Mouse (Mus musculus) induced T-regulatory cell, adult 2 months (primary cell): ENCODE measurements at regions not wholly inside any gene's neighbourhood (a gene's known extent, or its start where the extent isn't known, plus 50 kb on each side); places are given as distances from the start of the nearest gene placed in this dataset.
A peak's percentile ranks its signal among the peaks of the same experiment; 100 is the strongest.
"Not testable (repeated sequence)": the region's sequence is repeated elsewhere in the genome, so short reads cannot be mapped to it uniquely, and the experiment has no call there.

ENCODE experiments used
- DNase-seq: peaks from one replicate; pipeline ENCODE4 v3.0.0-alpha.2; 2012; ENCODE audit warnings: low read depth

DNA sequence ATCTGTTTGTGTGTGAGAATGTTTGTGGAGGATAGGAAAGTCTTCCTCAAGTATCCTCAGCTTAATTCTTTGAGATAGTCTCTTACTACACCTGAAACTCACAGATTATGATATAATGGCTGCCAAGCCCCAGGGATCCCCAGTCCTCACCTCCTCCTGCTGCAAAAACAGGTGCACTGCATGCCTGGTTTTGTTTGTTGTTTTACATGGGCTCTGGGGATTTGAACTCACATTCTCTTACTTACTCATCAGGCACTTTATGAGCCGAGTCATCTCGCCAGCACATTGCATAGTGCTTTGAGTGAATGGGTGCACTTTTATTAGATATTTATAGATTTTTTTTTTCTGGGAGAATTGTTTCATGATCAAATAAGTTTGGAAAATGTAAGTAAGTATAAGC is 56.3 kb downstream of the Mterf1b start:
- no peak for DNase-seq

DNA sequence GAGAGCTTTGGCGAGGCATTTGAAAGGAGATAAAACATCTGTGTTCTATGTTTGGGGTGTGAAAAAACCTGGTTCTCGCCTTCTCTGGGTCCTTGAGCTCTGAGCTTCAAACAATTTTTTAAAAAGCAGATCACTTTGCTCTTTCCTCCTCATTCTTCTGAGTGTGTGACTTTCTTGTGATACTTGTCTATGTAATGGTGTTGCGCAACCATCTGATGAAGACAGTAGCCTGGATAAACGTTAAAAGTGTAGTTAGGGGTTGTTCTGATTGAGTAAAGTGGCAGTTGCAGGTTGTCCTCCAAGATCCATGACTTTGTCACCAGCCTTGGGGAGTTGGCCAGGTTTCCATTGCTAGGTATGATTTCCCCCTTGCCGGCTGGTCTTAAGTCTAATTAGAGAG is 62.1 kb downstream of the Mterf1b start:
- not testable (repeated sequence) for DNase-seq

DNA sequence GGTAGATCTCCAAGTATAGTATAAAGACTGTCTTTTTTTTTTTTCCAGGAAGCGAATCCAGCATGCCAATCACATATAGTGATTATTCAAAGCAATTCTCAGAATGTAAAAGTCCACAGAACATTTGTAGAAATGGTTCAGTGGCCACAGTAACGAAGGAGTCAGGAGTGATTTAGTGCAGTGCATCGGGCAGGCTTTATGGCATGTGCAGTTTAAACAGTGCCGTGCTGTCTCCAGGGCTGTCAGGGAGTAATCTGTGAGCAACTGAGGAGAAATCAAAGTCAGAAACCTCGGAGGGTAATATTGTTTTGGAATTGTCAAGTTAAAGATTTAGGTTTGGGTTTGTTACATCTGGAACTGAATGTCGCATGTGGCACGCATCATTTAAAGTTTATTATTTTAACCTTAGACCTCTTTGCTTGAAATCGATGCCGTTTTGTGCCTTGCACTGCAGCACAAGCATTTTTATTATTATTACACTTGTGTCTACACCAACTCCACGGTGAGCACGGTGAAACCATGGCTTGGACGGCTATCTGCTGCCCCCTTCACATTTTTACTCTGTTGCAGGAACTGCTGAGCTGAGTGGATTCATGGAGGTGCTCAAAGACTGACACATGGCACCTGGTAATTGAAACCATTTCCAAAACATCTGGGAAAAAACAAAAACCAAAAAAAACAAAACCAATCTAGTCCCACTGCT is 65.0 kb downstream of the Mterf1b start:
- DNase-seq, result no peak

DNA sequence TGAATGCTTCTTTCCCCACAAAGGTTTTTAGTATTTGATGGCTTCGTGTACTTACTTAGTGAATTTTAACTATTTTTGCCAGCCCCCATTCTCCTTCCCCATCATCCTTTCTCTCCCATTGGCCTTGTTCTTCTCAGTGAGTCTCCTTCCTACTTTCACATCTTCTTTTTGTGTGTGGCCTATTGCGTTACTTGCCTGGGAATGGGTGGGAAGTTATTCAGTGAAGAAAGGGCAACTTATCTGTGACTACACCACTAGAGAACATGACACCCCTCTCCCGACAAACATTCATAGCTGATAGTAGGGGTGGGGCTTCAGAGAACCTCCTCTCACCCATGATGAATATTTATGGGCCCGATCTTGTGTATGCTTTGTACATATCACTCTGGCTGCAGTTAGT is 67.1 kb downstream of the Mterf1b start:
- DNase-seq, result no peak

DNA sequence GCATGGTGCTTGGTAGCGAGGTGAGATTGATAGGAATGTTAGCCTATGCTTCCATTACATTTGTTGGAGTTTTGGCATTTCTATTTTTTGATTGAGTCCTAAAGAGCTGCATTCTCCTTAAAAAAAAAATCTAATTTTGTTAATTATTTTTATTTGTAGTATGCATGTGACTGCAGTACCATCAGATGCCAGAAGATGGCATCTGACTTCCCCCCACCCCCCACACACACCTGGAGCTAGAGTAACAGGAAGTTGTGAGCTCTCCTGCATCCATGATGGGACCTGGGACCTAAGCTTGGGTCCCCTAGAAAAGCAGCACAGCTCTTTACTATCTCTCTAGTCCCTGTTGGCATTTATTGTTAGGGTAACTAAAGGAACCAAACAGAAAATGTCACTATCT is 70.5 kb downstream of the Mterf1b start:
- DNase-seq, result peak; percentile 9

DNA sequence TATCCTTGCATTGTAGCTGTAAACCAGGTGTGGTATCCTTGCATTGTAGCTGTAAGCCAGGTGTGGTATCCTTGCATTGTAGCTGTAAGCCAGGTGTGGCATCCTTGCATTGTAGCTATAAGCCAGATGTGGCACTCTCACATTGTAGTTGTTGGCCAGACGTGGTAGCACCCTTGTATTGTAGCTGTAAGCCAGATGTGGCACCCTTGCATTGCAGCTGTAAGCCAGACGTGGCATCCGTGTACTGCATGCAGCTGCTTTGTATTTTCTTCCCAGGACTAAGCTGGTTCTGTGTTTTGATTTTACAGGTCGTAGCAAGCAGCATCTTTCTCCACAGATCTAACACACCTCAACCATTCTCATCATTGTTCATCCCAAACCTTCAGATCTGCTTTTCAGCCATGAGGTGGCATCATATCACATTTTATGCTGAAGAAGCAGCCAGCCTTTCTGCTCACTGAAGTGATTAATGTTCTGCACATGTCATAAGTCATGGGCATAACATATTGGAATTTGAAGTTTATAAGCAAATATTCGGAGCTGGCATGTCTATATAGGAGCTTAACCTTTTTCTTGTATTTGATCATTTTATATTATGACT is 71.5 kb downstream of the Mterf1b start:
- no peak for DNase-seq

DNA sequence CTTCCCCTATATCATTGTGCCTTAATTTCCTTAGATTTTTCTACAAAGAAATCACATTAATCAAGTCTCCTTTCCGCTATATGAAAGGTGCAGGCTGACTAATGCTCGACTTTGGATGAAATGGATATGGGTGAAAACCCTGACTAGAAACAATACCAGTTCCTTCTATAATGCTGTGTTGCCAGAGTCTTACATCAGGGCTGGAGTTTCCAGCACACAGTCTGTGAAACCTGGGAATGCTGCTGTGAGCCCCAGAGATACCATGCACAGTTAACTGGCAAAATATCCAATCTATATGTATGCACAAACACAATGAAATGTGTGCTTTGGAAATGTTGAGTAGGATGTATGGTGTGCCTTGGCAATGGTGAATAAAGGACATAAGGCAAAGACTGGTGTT is 75.5 kb downstream of the Mterf1b start:
- DNase-seq, result no peak

DNA sequence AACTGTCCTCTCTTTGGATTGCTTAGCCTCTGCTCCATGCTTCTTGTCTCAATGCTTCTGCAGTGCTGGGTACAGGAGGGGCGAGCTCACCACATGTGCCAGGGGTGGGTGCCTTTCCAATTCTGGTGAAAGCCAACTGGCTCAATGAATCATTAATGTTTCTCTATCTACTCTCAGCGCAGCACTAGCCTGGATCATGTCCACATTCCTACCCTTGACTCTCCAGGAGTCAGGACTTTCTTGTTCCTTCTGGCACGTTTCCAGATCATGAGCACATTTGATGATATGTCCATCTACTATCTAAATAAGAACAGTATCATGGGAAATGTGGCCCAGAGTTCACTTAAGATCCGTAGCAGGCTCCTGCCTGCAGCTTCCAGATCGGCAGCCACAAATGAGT is 80.8 kb downstream of the Mterf1b start:
- no peak for DNase-seq

DNA sequence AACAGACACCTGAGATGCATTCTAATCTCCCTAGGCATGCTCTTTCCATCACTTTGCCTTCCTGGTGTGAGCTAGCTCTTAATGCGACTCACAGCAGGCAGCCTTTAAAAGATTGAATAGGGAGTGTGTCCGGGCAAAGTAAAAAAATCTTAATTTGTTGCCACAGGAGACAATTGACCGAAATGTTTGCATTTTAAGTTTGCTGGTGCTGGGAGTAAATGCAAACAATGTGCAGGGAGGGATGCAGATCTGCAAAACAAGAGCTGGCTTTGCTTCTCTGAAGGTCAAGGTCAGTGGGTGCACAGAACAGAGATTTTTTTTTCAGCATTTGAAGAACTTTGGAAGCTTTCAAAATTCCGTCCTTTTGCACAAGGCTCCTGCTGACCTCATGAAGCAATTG is 111.4 kb downstream of the Mterf1b start:
- no peak for DNase-seq

DNA sequence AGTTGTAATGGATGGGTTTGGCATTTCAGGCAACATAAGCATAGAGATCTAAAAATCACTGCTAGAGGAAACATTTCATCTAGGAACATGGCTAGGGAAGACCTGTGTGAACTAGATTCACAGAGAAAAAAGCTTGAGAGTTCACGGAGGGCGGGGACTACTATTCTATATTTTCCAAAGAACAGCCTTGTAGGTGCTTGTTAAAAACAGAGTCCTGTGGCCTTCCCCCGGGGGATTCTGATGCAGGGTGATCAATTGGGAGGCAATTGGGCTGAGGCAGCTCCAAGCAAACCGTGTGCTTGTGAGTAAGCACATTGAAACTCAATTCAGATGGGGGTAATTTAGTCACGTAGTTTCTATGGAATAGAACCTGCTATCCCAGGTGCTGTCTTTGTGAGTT is 112.0 kb downstream of the Mterf1b start:
- no peak for DNase-seq

DNA sequence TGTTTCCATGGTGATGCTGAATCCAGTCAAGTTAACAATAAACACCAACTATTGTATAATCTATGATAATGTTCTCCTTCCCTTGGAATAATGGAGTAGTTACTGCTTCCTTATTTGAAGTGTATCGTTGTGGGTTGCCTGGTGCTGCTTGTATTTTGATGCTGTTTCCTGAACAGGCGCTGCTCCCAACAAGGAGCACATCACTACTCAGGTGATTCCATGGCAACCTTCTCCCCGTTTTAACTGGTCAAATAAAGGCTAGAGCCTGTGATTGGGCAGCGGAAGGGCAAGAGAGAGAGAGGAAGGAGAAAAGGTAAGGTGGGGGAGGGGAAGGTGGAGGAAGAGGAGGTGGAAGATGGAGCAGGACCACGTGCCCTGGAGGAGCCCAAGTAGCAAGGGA is 116.3 kb downstream of the Mterf1b start:
- DNase-seq, result no peak

DNA sequence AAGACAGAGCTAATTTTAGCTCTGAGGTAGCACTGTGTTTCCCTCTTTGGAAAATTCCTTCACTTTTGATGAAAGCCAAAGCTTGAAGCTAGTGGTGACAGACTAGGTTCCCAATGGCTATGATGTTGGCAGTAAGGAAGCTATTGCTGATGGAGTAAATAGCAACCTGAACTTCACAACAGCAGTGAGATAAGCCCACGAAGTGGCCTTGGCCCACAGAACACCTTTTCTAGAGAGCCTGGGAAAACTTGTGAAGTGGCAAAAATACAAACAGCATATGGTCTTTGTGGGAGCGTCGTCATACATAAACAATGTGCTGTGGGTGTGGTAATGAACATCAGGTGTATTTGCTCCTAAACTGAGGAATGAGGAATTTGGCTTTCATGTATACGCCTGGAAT is 119.0 kb downstream of the Mterf1b start:
- DNase-seq, result no peak

DNA sequence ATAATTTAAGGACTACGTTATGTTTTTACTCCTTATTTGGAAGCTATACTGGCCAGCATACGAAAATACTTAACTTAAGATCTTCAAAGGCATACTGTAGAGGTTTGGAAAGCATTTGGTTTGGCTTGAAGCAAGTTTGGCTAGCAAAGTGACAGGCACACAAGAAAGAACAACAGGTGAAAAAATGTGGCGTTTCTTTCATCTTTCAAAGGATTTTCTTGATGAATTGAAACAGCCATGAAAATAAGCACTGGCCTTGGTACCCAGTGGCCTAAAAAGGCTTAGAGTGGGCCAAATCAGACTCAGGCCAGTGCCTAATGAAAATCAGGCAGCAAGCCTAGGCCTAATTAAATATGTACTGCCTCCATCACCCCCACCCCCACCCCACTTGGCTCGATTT is 119.4 kb downstream of the Mterf1b start:
- DNase-seq, result no peak

DNA sequence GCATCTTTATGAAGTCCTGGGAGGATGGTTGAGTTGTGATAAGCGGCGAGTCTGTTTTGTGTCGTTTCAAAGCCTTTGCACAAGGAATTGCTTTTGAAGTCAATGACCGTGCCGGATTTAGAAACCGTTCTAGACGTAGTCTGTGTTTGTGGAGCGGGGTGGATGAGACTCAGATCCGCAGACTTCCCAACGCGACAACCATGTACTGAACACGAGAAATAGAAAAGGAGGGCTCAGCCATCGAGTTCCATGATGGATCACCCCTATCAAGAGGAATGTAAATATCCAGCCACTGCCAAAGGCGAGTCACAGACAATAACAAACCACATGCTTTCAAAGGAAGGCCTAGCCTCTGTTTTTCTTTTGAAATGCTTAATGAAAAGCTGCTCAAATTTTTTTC is 120.5 kb downstream of the Mterf1b start:
- no peak for DNase-seq

DNA sequence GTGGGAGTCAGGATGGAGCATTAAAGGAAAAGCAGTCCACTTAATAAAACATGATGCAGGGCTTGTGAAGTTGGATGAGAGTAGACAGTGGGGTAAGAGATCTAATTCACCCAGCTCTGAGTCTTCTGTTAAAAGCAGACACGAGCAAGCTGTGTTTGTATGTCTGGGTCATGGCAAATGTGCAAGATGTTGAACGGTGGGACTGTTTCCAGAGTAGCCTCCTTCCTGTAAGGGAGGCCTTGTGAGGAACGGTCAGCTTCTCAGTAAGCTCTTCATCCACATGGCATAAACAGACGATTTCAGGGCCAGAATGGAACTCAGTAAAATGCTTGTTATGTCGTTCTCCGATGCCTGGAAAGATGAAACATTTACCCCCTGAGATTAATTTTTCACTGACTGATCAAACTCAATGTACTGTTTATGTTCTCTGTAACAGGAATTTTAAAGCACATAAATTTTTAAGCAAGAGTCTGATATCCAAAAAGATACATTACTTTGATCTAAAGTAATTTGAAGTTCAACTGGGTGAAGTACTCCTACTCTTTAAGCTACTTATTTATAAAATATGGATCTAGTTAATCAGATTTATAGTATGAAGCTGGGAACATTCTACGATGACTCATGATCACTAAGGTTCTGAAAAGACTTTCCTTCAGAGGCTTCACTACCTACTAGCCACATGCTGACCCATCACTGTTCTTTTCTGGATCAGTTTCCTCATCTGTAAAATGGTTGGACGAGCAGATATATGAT is 130.6 kb downstream of the Mterf1b start:
- no peak for DNase-seq

DNA sequence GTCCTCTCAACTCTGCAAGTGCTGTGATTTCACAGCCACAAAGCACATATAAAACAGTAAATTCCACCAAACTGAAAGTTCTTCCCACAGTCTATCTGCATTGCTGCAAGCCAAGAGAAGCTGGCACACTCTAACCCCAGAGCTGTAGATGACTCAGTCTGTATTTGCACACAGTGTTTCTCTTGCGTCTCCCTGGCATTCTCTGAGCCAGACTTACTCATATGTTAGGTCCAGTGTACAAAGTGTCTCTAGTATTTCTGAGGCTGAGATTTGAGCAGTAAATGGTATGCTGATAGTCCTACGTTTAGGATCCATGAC is 131.2 kb downstream of the Mterf1b start:
- DNase-seq, result no peak

DNA sequence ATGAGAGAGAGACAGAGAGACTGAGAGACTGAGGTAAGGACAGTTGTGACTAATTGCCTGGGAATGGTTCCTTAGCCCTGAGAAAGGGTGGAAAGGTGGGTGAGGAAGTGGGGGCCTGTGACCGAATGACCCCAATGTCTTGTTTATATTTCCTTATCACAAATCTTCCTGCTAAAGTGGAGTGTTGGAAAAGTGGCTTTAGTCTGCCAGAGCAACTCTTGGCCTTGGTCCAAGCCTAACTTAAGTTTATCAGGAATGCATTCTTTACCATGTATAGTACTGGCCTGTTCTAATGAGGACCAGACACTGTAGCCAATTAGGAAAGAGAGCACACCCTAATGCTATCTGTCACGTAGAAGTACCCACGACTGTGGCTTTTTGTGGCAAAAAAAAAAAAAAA is 133.6 kb downstream of the Mterf1b start:
- DNase-seq, result no peak

DNA sequence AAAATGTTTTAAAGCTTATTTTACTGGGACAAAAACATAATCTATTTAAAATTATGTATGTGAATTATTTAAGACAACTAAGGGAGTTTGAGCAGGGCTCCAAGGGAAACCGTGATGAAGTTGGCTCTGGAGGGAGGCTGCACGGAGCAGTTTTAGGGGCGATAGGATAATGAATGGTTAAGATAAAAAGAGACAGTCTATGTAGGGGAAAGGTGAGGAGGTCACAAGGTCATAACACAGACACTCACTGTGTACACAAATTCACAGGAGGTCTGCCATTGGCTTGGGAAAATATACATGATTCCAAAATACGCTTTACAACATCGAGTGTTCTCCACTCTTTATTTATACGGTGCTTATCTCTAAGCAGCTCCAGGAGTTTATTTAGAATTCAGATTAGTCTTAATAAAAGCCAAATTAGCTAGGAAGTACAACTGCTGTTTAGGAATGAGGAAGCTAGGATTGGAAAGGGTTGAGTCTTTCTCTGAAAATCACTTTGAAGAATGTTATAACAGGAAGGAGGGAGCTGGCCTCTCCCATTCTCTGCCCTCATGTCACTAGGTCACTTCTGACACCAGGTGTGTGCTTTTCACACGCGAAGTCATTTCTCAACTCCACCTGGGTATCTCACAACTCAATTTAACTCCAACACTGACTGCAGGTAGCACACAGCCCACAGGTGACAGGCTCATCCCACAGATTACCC is 134.3 kb downstream of the Mterf1b start:
- no peak for DNase-seq

DNA sequence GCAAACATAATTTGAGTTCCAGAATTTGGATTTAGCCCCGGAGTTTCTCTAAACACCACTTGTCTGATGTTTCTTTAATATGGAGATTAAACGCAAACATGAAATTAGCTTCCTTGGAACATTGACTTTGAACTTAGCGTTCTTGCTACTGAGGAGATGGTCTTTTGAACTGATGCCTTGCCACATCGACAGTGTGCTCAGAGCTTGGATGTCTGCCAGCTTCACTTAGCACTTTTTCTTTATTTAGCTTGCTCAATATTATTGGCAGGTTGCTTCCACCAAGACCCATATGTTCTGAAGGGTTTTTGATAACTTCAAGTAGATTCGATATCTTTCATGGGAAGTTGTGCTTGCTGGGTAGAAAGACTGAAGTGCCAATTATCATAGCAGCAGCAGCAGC is 143.5 kb downstream of the Mterf1b start:
- no peak for DNase-seq

DNA sequence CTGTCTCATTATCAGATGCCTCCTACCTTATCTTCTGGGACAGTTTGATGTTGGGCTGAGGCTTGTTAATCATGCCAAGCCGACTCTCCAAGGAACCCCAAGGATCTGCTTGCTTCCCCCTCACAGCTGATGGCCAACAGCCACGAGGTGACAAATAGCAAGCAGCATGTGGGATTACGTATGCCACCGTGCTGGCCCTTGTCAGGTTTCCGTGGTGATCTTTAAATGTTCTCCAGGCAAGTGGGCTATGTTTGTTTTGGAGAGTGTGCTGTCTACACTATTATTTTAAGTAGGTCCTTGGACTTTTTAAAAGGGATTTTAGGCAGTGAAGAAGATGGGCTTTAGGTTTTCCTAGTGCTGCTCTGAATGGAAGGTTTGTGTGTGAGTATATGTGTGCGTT is 149.8 kb downstream of the Mterf1b start:
- no peak for DNase-seq

DNA sequence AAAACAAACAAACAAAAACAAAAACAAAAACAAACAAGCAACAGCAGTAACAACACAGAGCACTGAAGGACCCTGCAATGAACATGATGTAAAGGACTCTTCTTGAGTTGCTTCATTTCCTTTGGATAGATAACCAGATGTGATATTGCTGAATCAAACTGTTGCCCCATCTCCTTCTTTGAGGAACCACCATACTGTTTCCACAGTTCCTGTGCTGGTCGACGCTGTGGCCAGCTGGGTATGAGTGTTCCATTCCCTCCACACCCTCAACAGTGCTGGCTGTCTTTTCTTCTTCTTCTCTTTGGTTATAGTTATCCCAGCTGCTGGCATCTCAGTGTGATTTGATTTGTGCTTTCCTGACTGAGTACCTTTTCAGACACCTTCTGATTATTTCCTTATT is 152.3 kb downstream of the Mterf1b start:
- DNase-seq, result no peak

DNA sequence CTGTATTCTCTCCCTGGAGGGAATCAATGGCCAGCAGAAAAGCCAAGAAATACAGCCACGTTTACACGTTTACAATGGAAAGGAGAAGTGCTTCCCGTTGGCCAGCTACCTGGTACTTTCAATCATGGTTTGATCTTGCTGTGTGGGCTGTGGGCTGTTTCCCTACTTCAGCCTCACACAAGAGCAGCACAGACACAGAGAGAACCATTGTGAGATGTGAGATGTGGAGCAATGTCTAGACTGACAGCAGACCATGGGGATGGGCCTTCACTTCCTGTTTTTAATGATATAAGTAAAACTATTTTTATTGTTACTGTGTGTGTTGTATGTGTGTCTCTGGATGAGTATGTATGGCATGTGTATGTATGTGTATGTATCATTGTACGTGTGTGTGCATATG is 156.2 kb downstream of the Mterf1b start:
- DNase-seq, result no peak

DNA sequence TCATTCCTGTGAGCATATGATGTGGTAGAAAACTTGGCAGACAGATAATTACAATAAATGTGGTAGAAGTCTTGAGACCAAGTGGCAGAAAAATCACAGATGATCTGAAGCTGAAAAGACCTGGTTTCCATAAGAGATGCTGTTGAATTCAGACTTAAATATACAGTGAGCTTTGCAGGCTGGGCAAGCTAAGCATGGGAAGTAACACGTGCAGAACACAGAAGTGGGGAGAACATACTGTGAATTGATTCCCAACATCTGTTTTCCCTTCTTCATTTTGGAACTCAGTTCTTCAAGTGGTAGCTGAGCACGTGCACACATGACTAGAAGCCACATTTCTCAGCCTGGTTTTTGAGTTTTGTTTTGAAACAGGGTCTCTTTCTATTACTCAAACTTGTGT is 157.8 kb downstream of the Mterf1b start:
- DNase-seq, result no peak
